Mouse (Mus musculus) testis, adult 2 months (tissue): Measurements from ENCODE around the gene Scarb2.

Experiments used
- CTCF ChIP-seq: fragments of 200-500 bp; IDR thresholded peaks from 2 replicates; pipeline ENCODE4 v1.5.1; 2012; ENCODE audit warnings: low read depth, mild to moderate bottlenecking, inconsistent platforms, low read length, moderate library complexity; ENCODE audit not compliant: control insufficient read depth, insufficient read depth, insufficient replicate concordance
- POLR2A ChIP-seq: fragments of 200-500 bp; IDR thresholded peaks from 2 replicates; pipeline ENCODE4 v1.6.1; 2012; ENCODE audit warnings: low read depth, mild to moderate bottlenecking, inconsistent platforms, low read length, moderate library complexity; ENCODE audit not compliant: control insufficient read depth

- TF ChIP-seq POLR2A (no peak), CTCF (no peak)
These were observed 318 bp downstream of the Scarb2 start for GRCm38 (mm10) chr5:92506301-92506729.
